Mouse (Mus musculus) inflammation-experienced regulatory T-cells, adult 6 months (primary cell): Measurements from ENCODE around the gene Ovol1. TPM values are rescaled to one million over a fixed set of nuclear protein-coding genes. Genes with fewer than 3 reads are reported as not detected.

Experiments used
- ATAC-seq: one replicate; pipeline ENCODE4 v1.8.0; 2017
- polyA plus RNA-seq, 3 experiments: library from polyadenylated mRNA; unstranded; fragments of 100-300 nt; shearing (Covaris generic); gene quantifications; one replicate each; pipeline ENCODE4 v1.2.1; 2017

Gene Ovol1
- polyA plus RNA-seq, 3 experiments from 2014 or later, result not detected

GRCm38 (mm10) chr19:5568470-5569140 lies 8.2 kb upstream of the Ovol1 start:
- peak; percentile 24 for ATAC-seq

GRCm38 (mm10) chr19:5567534-5568469 lies 7.4 kb upstream of the Ovol1 start, which contains the start of gene Ap5b1:
Gene Ap5b1, plus strand, starts transcription at chr19:5568025.
- peak; percentile 70 for ATAC-seq

- ATAC-seq, result peak; percentile 29
Measured at GRCm38 (mm10) chr19:5567180-5567533, 6.7 kb upstream of the Ovol1 start.

GRCm38 (mm10) chr19:5566316-5566715 lies 5.9 kb upstream of the Ovol1 start:
- ATAC-seq, result no peak

- no peak for ATAC-seq
Measured at GRCm38 (mm10) chr19:5562776-5563175, 2.3 kb upstream of the Ovol1 start.

- ATAC-seq, result no peak
Measured at GRCm38 (mm10) chr19:5561886-5562285, 1.4 kb upstream of the Ovol1 start.

- no peak for ATAC-seq
Measured at GRCm38 (mm10) chr19:5561252-5561790, 875 bp upstream of the Ovol1 start.

- no peak for ATAC-seq
Measured at GRCm38 (mm10) chr19:5559631-5560456, 602 bp downstream of the Ovol1 start.

- ATAC-seq, result no peak
Measured at GRCm38 (mm10) chr19:5559229-5559628, 1.2 kb downstream of the Ovol1 start.

GRCm38 (mm10) chr19:5558770-5559169 lies 1.7 kb downstream of the Ovol1 start:
- ATAC-seq, result no peak

GRCm38 (mm10) chr19:5558169-5558568 lies 2.3 kb downstream of the Ovol1 start:
- ATAC-seq, result no peak

- ATAC-seq, result no peak
Measured at GRCm38 (mm10) chr19:5554212-5554611, 6.2 kb downstream of the Ovol1 start.

- no peak for ATAC-seq
Measured at GRCm38 (mm10) chr19:5553802-5554201, 6.6 kb downstream of the Ovol1 start.

GRCm38 (mm10) chr19:5547471-5548056 lies 12.9 kb downstream of the Ovol1 start:
- ATAC-seq, result no peak

- ATAC-seq, result no peak
Measured at GRCm38 (mm10) chr19:5544031-5544430, 16.4 kb downstream of the Ovol1 start.

- no peak for ATAC-seq
Measured at GRCm38 (mm10) chr19:5543362-5543761, 17.1 kb downstream of the Ovol1 start.

- ATAC-seq, result no peak
Measured at GRCm38 (mm10) chr19:5538786-5539185, 21.7 kb downstream of the Ovol1 start.

- peak; percentile 97 for ATAC-seq
Measured at GRCm38 (mm10) chr19:5532520-5532919, 27.9 kb downstream of the Ovol1 start.

GRCm38 (mm10) chr19:5530138-5530524 lies 30.3 kb downstream of the Ovol1 start:
- ATAC-seq, result no peak

- peak; percentile 64 for ATAC-seq
Measured at GRCm38 (mm10) chr19:5529325-5530137, 30.9 kb downstream of the Ovol1 start.

- no peak for ATAC-seq
Measured at GRCm38 (mm10) chr19:5525204-5525603, 35.2 kb downstream of the Ovol1 start.
